Mouse (Mus musculus) lung, embryonic 14.5 days (tissue): ENCODE data around the gene Coq8a. TPM values are rescaled to one million over a fixed set of nuclear protein-coding genes. Genes with fewer than 3 reads are reported as not detected.

Experiments used
- ATAC-seq: fragments of 200-750 bp; cut with Nextera tagmentation; 2 replicates; pipeline ENCODE4 v1.8.0; 2017; ENCODE audit warnings: mild to moderate bottlenecking, moderate TSS enrichment, moderate library complexity; ENCODE audit not compliant: insufficient read depth
- DNase-seq: peaks from one replicate; pipeline ENCODE4 v3.0.0-alpha.2; 2015
- H3K27ac ChIP-seq: fragments of 300-500 bp; sonication (generic); 2 replicates; pipeline ENCODE4 v1.5.1; 2014; ENCODE audit warnings: low read depth, mild to moderate bottlenecking, moderate library complexity
- H3K27me3 ChIP-seq: fragments of 300-500 bp; sonication (generic); 2 replicates; pipeline ENCODE4 v1.6.1; 2014; ENCODE audit warnings: low read length, control low read depth; ENCODE audit not compliant: insufficient read depth
- H3K36me3 ChIP-seq: fragments of 300-500 bp; sonication (generic); 2 replicates; pipeline ENCODE4 v1.6.1; 2014; ENCODE audit warnings: control low read depth; ENCODE audit not compliant: insufficient read depth
- H3K4me1 ChIP-seq: fragments of 300-500 bp; sonication (generic); 2 replicates; pipeline ENCODE4 v1.6.1; 2014; ENCODE audit warnings: antibody characterized with exemption, control low read depth; ENCODE audit not compliant: insufficient read depth
- H3K4me2 ChIP-seq: fragments of 300-500 bp; sonication (generic); 2 replicates; pipeline ENCODE4 v1.6.1; 2014; ENCODE audit warnings: mild to moderate bottlenecking
- H3K4me3 ChIP-seq: fragments of 300-500 bp; sonication (generic); 2 replicates; pipeline ENCODE4 v1.5.1; 2014; ENCODE audit warnings: low read depth, low read length
- H3K9ac ChIP-seq: fragments of 300-500 bp; sonication (generic); 2 replicates; pipeline ENCODE4 v1.6.1; 2014
- H3K9me3 ChIP-seq: fragments of 300-500 bp; sonication (generic); 2 replicates; pipeline ENCODE4 v1.6.1; 2016; ENCODE audit warnings: low read depth, low read length, control low read depth
- CTCF ChIP-seq: IDR thresholded peaks from 2 replicates; pipeline ENCODE4 v1.5.1; 2016; ENCODE audit warnings: antibody characterized with exemption, low read depth
- WGBS: fragments of 180-500 bp; shearing (Covaris S2); extraction: QIAGEN DNeasy Blood & Tissue Kit; methylation state at CpG from one replicate; pipeline ENCODE4 v1.1.7; 2014; 5-methylcytosine and 5-hydroxymethylcytosine counted together
- polyA plus RNA-seq: library from polyadenylated mRNA; unstranded; fragments of >200 nt; fragmentation: Nextera tagmentation; extraction: Ambion mirVana; gene quantifications from 2 replicates; pipeline ENCODE4 v1.2.1, GENCODE M21; 2014

Gene Coq8a
- polyA plus RNA-seq, 1 experiment from 2014 or later, result 5.2 TPM

GRCm38 (mm10) chr1:180128077-180128792 is 71.2 kb downstream of the Coq8a start:
- H3K9me3 ChIP-seq, result no peaks in the 10 kb centered on the region
- 0 out of 2 replicates have a peak, but pooled peaks cover 5% of the 10 kb centered on the region for H3K36me3 ChIP-seq
- H3K4me3 ChIP-seq, result no peak overlapping the region
- H3K4me1 ChIP-seq, result no peaks in the 10 kb centered on the region
- no peak overlapping the region for H3K4me2 ChIP-seq
- TF ChIP-seq CTCF, result no peak
- H3K9ac ChIP-seq, result no peak overlapping the region
- DNase-seq, result no peak
- WGBS, result 92% methylated on average over 5 of the region's 5 CpGs
- ATAC-seq, result no peak
- H3K27ac ChIP-seq, result no peak overlapping the region
- H3K27me3 ChIP-seq, result no peaks in the 10 kb centered on the region

- H3K27me3 ChIP-seq, result no peaks in the 10 kb centered on the region
- DNase-seq, result no peak
- H3K9me3 ChIP-seq, result no peaks in the 10 kb centered on the region
- H3K4me2 ChIP-seq, result no peak overlapping the region
- TF ChIP-seq CTCF, result no peak
- peaks cover 13% of the 10 kb centered on the region; the same call in 1 of the 2 replicates for H3K36me3 ChIP-seq
- no peak overlapping the region for H3K4me3 ChIP-seq
- no peaks in the 10 kb centered on the region for H3K4me1 ChIP-seq
- ATAC-seq, result no peak
- no peak overlapping the region for H3K27ac ChIP-seq
- no peak overlapping the region for H3K9ac ChIP-seq
- 88% methylated on average over 8 of the region's 8 CpGs for WGBS
Observed at GRCm38 (mm10) chr1:180118233-180118632, 81.2 kb downstream of the Coq8a start.

- Histone ChIP-seq H3K27me3 (no peaks in the 10 kb centered on the region), H3K9ac (no peak overlapping the region), H3K4me2 (no peak overlapping the region), H3K4me3 (no peak overlapping the region), H3K27ac (no peak overlapping the region), H3K36me3 (peaks cover 18% of the 10 kb centered on the region; the same call in 1 of the 2 replicates), H3K4me1 (no peaks in the 10 kb centered on the region), H3K9me3 (no peaks in the 10 kb centered on the region)
- ATAC-seq (no peak), DNase-seq (peak; percentile 49)
- TF ChIP-seq CTCF, result peak; percentile 57
- 70% methylated on average over 1 of the region's 1 CpGs for WGBS
Observed at GRCm38 (mm10) chr1:180116525-180116924, 82.9 kb downstream of the Coq8a start.

Other genes with a start within 250 kb of the Coq8a start
- 14.9 and 15.4 TPM in 2 replicates for gene Cdc42bpa, start 239.1 kb downstream of the Coq8a start, polyA plus RNA-seq
- 7.9 and 9.8 TPM in 2 replicates for gene Psen2, start 63.8 kb upstream of the Coq8a start, polyA plus RNA-seq
- gene Itpkb, start 130.9 kb upstream of the Coq8a start, polyA plus RNA-seq, result 8.1 and 9.0 TPM in 2 replicates